Mouse (Mus musculus) CH12.LX (cell line): ENCODE measurements around the gene Slc22a4. TPM values are rescaled to one million over a fixed set of nuclear protein-coding genes. Genes with fewer than 3 reads are reported as not detected.

ENCODE experiments used
- DNase-seq: peaks from one replicate; pipeline ENCODE4 v3.0.0-alpha.2; 2013; ENCODE audit errors: extremely low read depth
- H3K27ac ChIP-seq: 2 replicates; pipeline ENCODE4 v1.5.1; 2012; ENCODE audit warnings: low read depth, mild to moderate bottlenecking, control low read depth, moderate library complexity; ENCODE audit not compliant: insufficient read depth
- H3K27me3 ChIP-seq: replicated peaks from 2 replicates; pipeline ENCODE3; 2012; ENCODE audit warnings: inconsistent platforms
- H3K36me3 ChIP-seq, 2 experiments: replicated peaks in 1 of 2; 2 replicates each; pipeline versions ENCODE3 to v1.6.1; 2012; ENCODE audit warnings: inconsistent platforms in 1 of 2, low read length in 1 of 2, mild to moderate bottlenecking in 1 of 2, mixed read lengths in 1 of 2, moderate library complexity in 1 of 2; ENCODE audit not compliant: control insufficient read depth in 1 of 2, insufficient read depth in 1 of 2
- H3K4me1 ChIP-seq, 2 experiments: 2 replicates each; pipeline ENCODE4 v1.6.1; 2012; ENCODE audit warnings: inconsistent platforms in 1 of 2, moderate library complexity in 1 of 2; ENCODE audit not compliant: insufficient read depth in 2 of 2, control insufficient read depth in 1 of 2
- H3K4me2 ChIP-seq: 2 replicates; pipeline ENCODE4 v1.6.1; 2012; ENCODE audit warnings: low read depth, mild to moderate bottlenecking, control low read depth; ENCODE audit not compliant: poor library complexity, insufficient read depth, severe bottlenecking
- H3K4me3 ChIP-seq, 3 experiments: fragments of 150-350 bp in 1 of 3; sonication (generic) in 1 of 3; replicated peaks in 1 of 3; 2 replicates each; pipeline versions ENCODE3 to v1.5.1; 2011 to 2012; ENCODE audit warnings: low read depth in 2 of 3, low read length in 2 of 3, mild to moderate bottlenecking in 2 of 3, moderate library complexity in 2 of 3, control low read depth in 1 of 3, improper control_type of control experiment in 1 of 3, inconsistent platforms in 1 of 3, mixed read lengths in 1 of 3; ENCODE audit not compliant: poor library complexity in 1 of 3
- H3K79me2 ChIP-seq: replicated peaks from 2 replicates; pipeline ENCODE4 v1.6.1; 2012; ENCODE audit warnings: mild to moderate bottlenecking, moderate library complexity; ENCODE audit not compliant: control insufficient read depth, poor library complexity, insufficient read depth, severe bottlenecking; ENCODE audit errors: extremely low read depth
- H3K9ac ChIP-seq: 2 replicates; pipeline ENCODE4 v1.6.1; 2012; ENCODE audit warnings: low read depth, mild to moderate bottlenecking, control low read depth, moderate library complexity; ENCODE audit not compliant: insufficient read depth
- H3K9me3 ChIP-seq: replicated peaks from 2 replicates; pipeline ENCODE3; 2012; ENCODE audit warnings: low read length, inconsistent platforms, mixed read lengths
- BHLHE40 ChIP-seq: IDR thresholded peaks from 2 replicates; pipeline ENCODE4 v1.6.1; 2011; ENCODE audit warnings: mild to moderate bottlenecking, low read depth, low read length, improper control_type of control experiment
- CHD1 ChIP-seq: IDR thresholded peaks from 2 replicates; pipeline ENCODE4 v1.6.1; 2012; ENCODE audit warnings: low read depth, low read length, improper control_type of control experiment, inconsistent platforms
- CHD2 ChIP-seq: IDR thresholded peaks from 2 replicates; pipeline ENCODE4 v1.6.1; 2011; ENCODE audit warnings: low read length, improper control_type of control experiment
- CTCF ChIP-seq, 2 experiments: IDR thresholded peaks in 1 of 2; conservative IDR thresholded peaks in 1 of 2; 2 replicates each; pipeline ENCODE4 v1.5.1; 2011 to 2012; ENCODE audit warnings: low read depth in 2 of 2, low read length in 2 of 2, improper control_type of control experiment in 1 of 2, inconsistent platforms in 1 of 2, mild to moderate bottlenecking in 1 of 2, moderate library complexity in 1 of 2
- E2F4 ChIP-seq: IDR thresholded peaks from 2 replicates; pipeline ENCODE4 v1.6.1; 2011; ENCODE audit warnings: low read depth, low read length, improper control_type of control experiment; ENCODE audit not compliant: insufficient replicate concordance
- ELF1 ChIP-seq: IDR thresholded peaks from 2 replicates; pipeline ENCODE4 v1.6.1; 2014; ENCODE audit warnings: low read depth, mild to moderate bottlenecking, inconsistent platforms, low read length, improper control_type of control experiment
- ETS1 ChIP-seq: conservative IDR thresholded peaks from 2 replicates; pipeline ENCODE4 v1.6.1; 2012; ENCODE audit warnings: low read depth, mild to moderate bottlenecking, inconsistent platforms, low read length, improper control_type of control experiment, moderate library complexity
- GABPA ChIP-seq: IDR thresholded peaks from 2 replicates; pipeline ENCODE4 v1.6.1; 2012; ENCODE audit warnings: low read depth, low read length, improper control_type of control experiment, inconsistent platforms; ENCODE audit not compliant: insufficient replicate concordance
- HCFC1 ChIP-seq: IDR thresholded peaks from 2 replicates; pipeline ENCODE4 v1.6.1; 2012; ENCODE audit warnings: low read depth, mild to moderate bottlenecking, inconsistent platforms, low read length, improper control_type of control experiment
- IRF4 ChIP-seq: IDR thresholded peaks from 2 replicates; pipeline ENCODE4 v1.6.1; 2014; ENCODE audit warnings: low read depth, mild to moderate bottlenecking, inconsistent platforms, low read length, improper control_type of control experiment
- JUN ChIP-seq: IDR thresholded peaks from 2 replicates; pipeline ENCODE4 v1.6.1; 2011; ENCODE audit warnings: low read depth, mild to moderate bottlenecking, low read length, improper control_type of control experiment, moderate library complexity; ENCODE audit not compliant: insufficient read depth
- JUND ChIP-seq: conservative IDR thresholded peaks from 2 replicates; pipeline ENCODE4 v1.6.1; 2011; ENCODE audit warnings: low read depth, low read length, improper control_type of control experiment
- KAT2A ChIP-seq: IDR thresholded peaks from 2 replicates; pipeline ENCODE4 v1.6.1; 2012; ENCODE audit warnings: low read length, improper control_type of control experiment, inconsistent platforms; ENCODE audit not compliant: insufficient replicate concordance
- MAFK ChIP-seq: IDR thresholded peaks from 2 replicates; pipeline ENCODE4 v1.6.1; 2011; ENCODE audit warnings: low read length, improper control_type of control experiment; ENCODE audit not compliant: insufficient replicate concordance
- MAX ChIP-seq: IDR thresholded peaks from 2 replicates; pipeline ENCODE4 v1.6.1; 2011; ENCODE audit warnings: low read length, improper control_type of control experiment
- MEF2A ChIP-seq: IDR thresholded peaks from 2 replicates; pipeline ENCODE4 v1.6.1; 2014; ENCODE audit warnings: low read depth, mild to moderate bottlenecking, inconsistent platforms, low read length, improper control_type of control experiment, borderline replicate concordance
- MXI1 ChIP-seq: IDR thresholded peaks from 2 replicates; pipeline ENCODE4 v1.6.1; 2011; ENCODE audit warnings: mild to moderate bottlenecking, low read depth, low read length, improper control_type of control experiment
- MYC ChIP-seq: IDR thresholded peaks from 2 replicates; pipeline ENCODE4 v1.6.1; 2011; ENCODE audit warnings: low read depth, mild to moderate bottlenecking, improper control_type of control experiment, low read length
- NELFE ChIP-seq: IDR thresholded peaks from 2 replicates; pipeline ENCODE4 v1.6.1; 2011; ENCODE audit warnings: low read depth, low read length, improper control_type of control experiment
- NRF1 ChIP-seq: IDR thresholded peaks from 2 replicates; pipeline ENCODE4 v1.6.1; 2014; ENCODE audit warnings: low read depth, mild to moderate bottlenecking, inconsistent platforms, low read length, improper control_type of control experiment, moderate library complexity
- PAX5 ChIP-seq: IDR thresholded peaks from 2 replicates; pipeline ENCODE4 v1.6.1; 2012; ENCODE audit warnings: low read length, inconsistent platforms, mixed read lengths
- POLR2A ChIP-seq: IDR thresholded peaks from 2 replicates; pipeline ENCODE4 v1.6.1; 2011; ENCODE audit warnings: low read depth, mild to moderate bottlenecking, improper control_type of control experiment, low read length
- POLR2AphosphoS2 ChIP-seq: IDR thresholded peaks from 2 replicates; pipeline ENCODE4 v1.6.1; 2011; ENCODE audit warnings: low read depth, low read length, improper control_type of control experiment
- RAD21 ChIP-seq: IDR thresholded peaks from 2 replicates; pipeline ENCODE4 v1.6.1; 2011; ENCODE audit warnings: low read depth, mild to moderate bottlenecking, low read length, improper control_type of control experiment, moderate library complexity
- RCOR1 ChIP-seq: conservative IDR thresholded peaks from 2 replicates; pipeline ENCODE4 v1.6.1; 2012; ENCODE audit warnings: low read depth, mild to moderate bottlenecking, inconsistent platforms, low read length, improper control_type of control experiment
- SIN3A ChIP-seq: IDR thresholded peaks from 2 replicates; pipeline ENCODE4 v1.6.1; 2012; ENCODE audit warnings: low read length, improper control_type of control experiment, inconsistent platforms
- SMC3 ChIP-seq: IDR thresholded peaks from 2 replicates; pipeline ENCODE4 v1.6.1; 2011; ENCODE audit warnings: low read depth, low read length, improper control_type of control experiment
- TBP ChIP-seq: conservative IDR thresholded peaks from 2 replicates; pipeline ENCODE4 v1.6.1; 2011; ENCODE audit warnings: low read depth, low read length, improper control_type of control experiment
- TCF12 ChIP-seq: IDR thresholded peaks from 2 replicates; pipeline ENCODE4 v1.6.1; 2014; ENCODE audit warnings: low read depth, mild to moderate bottlenecking, inconsistent platforms, low read length, improper control_type of control experiment
- USF1 ChIP-seq: IDR thresholded peaks from 2 replicates; pipeline ENCODE4 v1.6.1; 2014; ENCODE audit warnings: low read depth, mild to moderate bottlenecking, inconsistent platforms, low read length, improper control_type of control experiment
- USF2 ChIP-seq: conservative IDR thresholded peaks from 2 replicates; pipeline ENCODE4 v1.6.1; 2011; ENCODE audit warnings: low read depth, low read length, improper control_type of control experiment
- ZC3H11A ChIP-seq: IDR thresholded peaks from 2 replicates; pipeline ENCODE4 v1.6.1; 2012; ENCODE audit warnings: low read depth, mild to moderate bottlenecking, inconsistent platforms, low read length, improper control_type of control experiment
- ZKSCAN1 ChIP-seq: IDR thresholded peaks from 2 replicates; pipeline ENCODE4 v1.6.1; 2012; ENCODE audit warnings: low read depth, inconsistent platforms, low read length, improper control_type of control experiment, borderline replicate concordance
- ZMIZ1 ChIP-seq: IDR thresholded peaks from 2 replicates; pipeline ENCODE4 v1.6.1; 2012; ENCODE audit warnings: low read depth, mild to moderate bottlenecking, inconsistent platforms, low read length, improper control_type of control experiment
- ZNF384 ChIP-seq: IDR thresholded peaks from 2 replicates; pipeline ENCODE4 v1.6.1; 2012; ENCODE audit warnings: low read depth, low read length, improper control_type of control experiment, inconsistent platforms
- dilution Hi-C: fragments of 300-500 bp; cut with MboI; formaldehyde crosslinking; loops from 2 replicates; pipeline ENCODE4 v1.14.3; 2020; ENCODE audit warnings: low sequenced_read_pairs; ENCODE audit not compliant: extremely low pct_unique_long_range_greater_than_20kb, extremely low pct_ligation_motif_present
- in situ Hi-C: fragments of 300-500 bp; cut with MboI; formaldehyde crosslinking; loops from 3 replicates; pipeline ENCODE4 v1.14.3; 2019; ENCODE audit warnings: low sequenced_read_pairs, low pct_ligation_motif_present, low pct_unique_long_range_greater_than_20kb, mixed read lengths
- polyA plus RNA-seq: library from polyadenylated mRNA; unstranded; fragments of >175 nt; gene quantifications from 2 replicates; pipeline ENCODE4 v1.2.1, GENCODE M21; 2012; ENCODE audit warnings: low read depth; ENCODE audit not compliant: insufficient read length
- total RNA-seq, 2 experiments: library from RNA; depleted of rRNA; stranded (reverse); fragments of 300-350 nt in 1 of 2; fragments of >200 nt in 1 of 2; gene quantifications; 2 replicates each; pipeline ENCODE4 v1.2.3; 2012 to 2014

Gene Slc22a4
- total and polyA plus RNA-seq, 3 experiments = not detected

DNA sequence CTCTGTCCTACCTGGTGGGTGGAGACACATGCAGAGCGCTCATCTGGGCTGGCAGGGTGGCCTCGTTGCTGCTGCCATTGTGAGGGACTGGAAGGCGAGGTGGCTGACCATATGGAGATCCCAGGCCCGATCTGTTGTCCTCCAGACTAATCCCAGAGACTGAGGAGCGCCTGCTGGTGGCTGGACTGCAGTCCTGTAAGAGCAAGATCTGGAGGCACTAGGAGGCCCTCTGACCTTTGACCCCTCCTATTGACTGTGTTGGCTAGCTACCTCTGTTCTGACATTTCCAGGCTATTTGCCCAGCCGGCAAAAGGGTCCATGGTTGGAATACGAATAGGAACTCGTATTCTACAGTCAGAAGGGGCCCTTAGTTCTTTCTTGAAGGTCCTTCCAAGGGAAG lies 28.2 kb upstream of the Slc22a4 start:
- no peaks in the 10 kb centered on the region for H3K36me3 ChIP-seq
- dilution Hi-C loops = no loop called here
- H3K27ac ChIP-seq = no peak overlapping the region

GRCm38 (mm10) chr11:54054257-54054656 lies 26.4 kb upstream of the Slc22a4 start:
- no peaks in the 10 kb centered on the region for H3K9me3 ChIP-seq
- H3K27me3 ChIP-seq = peaks cover under 1% of the 10 kb centered on the region
- no peaks in the 10 kb centered on the region for H3K4me1 ChIP-seq
- no peaks in the 10 kb centered on the region for H3K79me2 ChIP-seq
- no peak overlapping the region for H3K27ac ChIP-seq
- in situ Hi-C loops (loop anchor here (5.0 kb wide), 1 partner anchor 52 kb away; no protein-coding TSS in a partner anchor), dilution Hi-C loops (no loop called here)
- H3K36me3 ChIP-seq = no peaks in the 10 kb centered on the region
- H3K4me3 ChIP-seq = no peak overlapping the region
- peak; percentile 76 for DNase-seq
- no peak overlapping the region for H3K4me2 ChIP-seq
- no peak overlapping the region for H3K9ac ChIP-seq
- TF ChIP-seq POLR2AphosphoS2 (no peak), ETS1 (no peak), MYC (no peak), MXI1 (no peak), ZKSCAN1 (no peak), IRF4 (no peak), CHD2 (no peak), TBP (no peak), BHLHE40 (no peak), GABPA (no peak), ZC3H11A (peak; percentile 60), E2F4 (0 out of 2 replicates have a peak, but pooled peaks have one; percentile 36), POLR2A (no peak), SMC3 (peak; percentile 88), SIN3A (no peak), MAX (no peak), JUN (no peak), NELFE (peak; percentile 48; the same call in 1 of the 2 replicates), HCFC1 (no peak), ZNF384 (no peak), NRF1 (no peak), ELF1 (0 out of 2 replicates have a peak, but pooled peaks have one; percentile 25), MAFK (no peak), MEF2A (no peak), KAT2A (no peak), CHD1 (no peak), PAX5 (no peak), RAD21 (peak; percentile 90), RCOR1 (no peak), USF1 (no peak), USF2 (no peak)

More for the DNA sequence above, 28.2 kb upstream of the Slc22a4 start:
- no peaks in the 10 kb centered on the region for H3K79me2 ChIP-seq
- no peak for DNase-seq
- H3K4me3 ChIP-seq = no peak overlapping the region
- TF ChIP-seq KAT2A (no peak), BHLHE40 (no peak), ZMIZ1 (no peak), HCFC1 (no peak), JUND (no peak), ELF1 (no peak), CTCF (conservative IDR thresholded peaks at IDR 0.05 in 1 of 2, IDR thresholded peaks at IDR 0.05 in 1 of 2; ENCODE audit: low read depth in 2 of 2, low read length in 2 of 2) (peak in 1 of 2 experiments; percentile 10; a peak in 1 of 4 replicates), TCF12 (no peak)
- no peak overlapping the region for H3K9ac ChIP-seq
- peaks cover 2% of the 10 kb centered on the region for H3K27me3 ChIP-seq
- no peaks in the 10 kb centered on the region for H3K9me3 ChIP-seq
- in situ Hi-C loops = no loop called here
- H3K4me1 ChIP-seq = no peaks in the 10 kb centered on the region
- no peak overlapping the region for H3K4me2 ChIP-seq
